Mouse (Mus musculus) right cerebral cortex, adult 2 months (tissue): ENCODE results near the gene Eef1akmt3.
"Not testable (repeated sequence)": the region's sequence is repeated elsewhere in the genome, so short reads cannot be mapped to it uniquely, and the experiment has no call there.

Experiments used
- DNase-seq, 2 experiments: peaks; one replicate each; pipeline ENCODE4 v3.0.0; 2021 to 2022; ENCODE audit warnings: low spot score in 2 of 2

The Eef1akmt3 gene

DNA sequence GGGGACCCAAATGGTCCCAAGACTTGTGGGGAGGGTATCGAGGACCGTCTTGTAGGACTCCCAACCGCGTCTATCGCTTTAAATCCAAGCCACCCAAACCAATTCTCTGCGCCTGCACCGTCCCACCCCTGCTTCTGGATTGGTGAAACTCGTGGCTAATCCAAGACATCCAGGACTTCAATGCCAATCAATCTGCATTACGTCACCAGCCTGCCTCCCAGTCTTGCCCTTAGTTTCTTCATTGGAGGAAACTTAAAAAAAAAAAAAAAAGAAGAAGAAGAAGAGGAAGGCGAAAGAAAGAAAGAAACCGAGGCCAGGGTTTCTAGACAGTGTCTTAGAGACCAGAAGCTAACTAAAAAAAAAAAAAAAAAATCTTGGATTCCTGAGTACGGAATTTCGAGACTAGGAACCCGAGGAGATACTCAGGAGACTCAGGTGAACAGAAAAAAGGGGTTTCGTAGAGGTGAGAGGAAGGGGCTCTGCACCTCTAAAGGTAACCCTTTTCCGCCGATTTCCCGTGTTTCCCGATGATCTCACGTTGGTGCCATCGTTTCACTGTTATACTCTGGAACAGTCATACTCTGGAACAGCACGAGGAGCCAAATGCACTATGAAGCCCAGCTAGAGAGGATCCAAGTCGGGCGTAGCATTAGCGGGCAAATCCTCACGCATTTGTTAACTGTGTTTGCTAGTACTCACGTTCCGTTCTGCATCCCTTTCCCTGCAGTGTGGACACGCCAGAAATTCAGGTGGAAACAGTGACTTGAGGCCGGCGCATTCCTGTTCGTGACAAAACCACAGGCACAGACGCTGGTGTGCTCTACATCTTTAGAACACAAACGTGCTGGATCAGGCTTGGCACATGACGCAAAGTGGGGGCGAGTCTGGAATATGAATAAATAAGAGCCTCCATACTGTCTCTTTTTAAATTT lies 29.1 kb upstream of the Eef1akmt3 start, which contains the start of gene Tspan31:
Gene Tspan31 (minus strand): TSS at position 75 of the 932 bp plus-strand sequence.
- peak; percentile 93 to 95 for DNase-seq

DNA sequence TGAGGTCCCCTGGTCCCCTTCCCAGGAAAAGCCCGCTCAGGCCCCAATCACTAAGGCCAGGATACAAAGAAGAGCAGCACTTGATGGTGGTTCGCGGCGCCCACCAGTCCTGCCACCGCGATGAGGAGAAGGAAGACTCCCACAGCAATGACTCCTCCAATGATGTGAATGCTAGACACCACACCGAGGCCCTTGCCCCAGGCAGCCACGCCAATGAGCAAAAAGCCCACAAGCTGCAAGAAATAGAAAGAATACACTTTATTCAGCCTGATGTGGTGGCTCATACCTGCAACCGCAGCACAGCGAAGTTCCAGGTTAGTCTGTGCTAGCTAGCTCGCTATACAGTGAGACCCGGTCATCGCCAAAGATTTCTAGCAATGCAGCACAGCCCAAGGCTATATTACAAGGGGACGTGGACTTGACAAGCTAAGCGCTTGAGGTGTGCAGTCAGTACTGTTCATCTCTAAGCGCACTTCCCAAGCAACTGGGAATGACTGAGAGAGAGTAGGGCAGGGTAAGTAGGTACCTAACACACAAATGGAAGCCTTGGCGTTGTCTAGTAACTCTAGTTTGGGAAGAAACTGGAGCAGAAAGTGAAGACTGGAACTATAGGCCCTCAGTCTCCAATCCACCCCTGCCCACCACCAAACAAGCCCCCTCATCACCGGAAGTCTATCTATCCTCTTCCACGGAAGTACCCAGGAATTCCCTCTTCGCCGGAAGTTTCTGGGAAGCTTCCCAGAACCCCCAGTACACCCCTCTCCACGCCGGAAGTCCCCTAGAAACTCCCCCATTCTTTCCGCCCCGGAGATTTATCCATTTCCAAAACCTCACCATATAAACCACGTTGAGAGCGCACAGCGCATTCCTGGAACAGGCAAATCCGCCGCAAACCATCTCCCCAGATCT lies 28.2 kb upstream of the Eef1akmt3 start:
- DNase-seq, result peak in 1 of 2 experiments; percentile 56

DNA sequence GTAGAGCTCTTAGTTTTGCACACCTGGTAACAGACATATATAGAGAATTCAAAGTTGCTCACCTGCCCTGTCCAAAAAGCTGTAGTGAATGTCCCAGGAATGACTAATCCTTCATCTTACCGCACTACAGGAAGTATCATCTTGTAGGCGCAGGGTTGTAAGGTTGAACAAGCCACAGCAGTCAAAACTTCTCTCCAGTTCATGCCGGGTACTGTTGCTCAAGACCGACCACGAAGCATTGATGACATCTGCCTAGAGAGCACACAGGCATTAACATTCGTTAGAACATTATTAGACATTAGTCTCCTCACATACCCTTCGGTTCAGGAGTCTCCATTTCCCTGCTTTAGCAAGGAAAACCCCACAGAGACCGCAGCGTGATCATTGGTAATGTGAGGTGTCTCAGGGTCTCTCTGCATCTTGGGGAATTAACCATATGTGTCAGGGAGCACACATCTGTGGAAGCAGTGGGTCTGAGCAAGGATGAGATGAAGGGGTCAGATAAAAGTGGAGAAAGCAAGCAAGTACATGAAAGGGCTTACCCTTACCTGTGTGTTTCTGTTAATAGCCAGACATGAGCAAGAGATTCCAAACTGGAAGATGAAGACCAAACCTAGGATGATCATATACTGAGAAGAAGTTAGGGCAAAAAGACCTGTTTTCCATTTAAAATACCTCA lies 27.2 kb upstream of the Eef1akmt3 start:
- no peak for DNase-seq

DNA sequence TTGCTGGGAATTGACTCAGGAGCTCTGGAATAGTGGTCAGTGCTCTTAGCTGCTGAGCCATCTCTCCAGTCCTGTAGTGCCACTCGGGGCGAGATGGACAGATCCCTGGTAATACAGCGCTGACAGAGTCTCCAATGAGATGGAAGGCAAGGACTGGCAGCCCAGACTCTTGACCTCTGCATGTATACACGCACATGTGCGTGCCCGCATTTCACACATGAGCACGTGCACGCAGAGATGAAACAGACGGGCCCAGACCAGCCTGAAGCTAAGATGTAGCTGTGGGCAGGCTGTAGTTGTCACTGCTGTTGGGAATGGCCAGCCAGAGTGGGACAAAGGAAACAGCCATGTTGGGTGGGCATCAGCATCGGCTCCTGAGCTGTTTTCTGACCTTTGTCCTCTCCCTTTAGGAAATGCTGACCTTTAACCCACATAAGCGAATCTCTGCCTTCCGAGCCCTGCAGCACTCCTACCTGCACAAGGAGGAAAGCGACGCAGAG lies 25.3 kb upstream of the Eef1akmt3 start:
- DNase-seq, result no peak

GRCm38 (mm10) chr10:127065981-127066380 lies 24.7 kb upstream of the Eef1akmt3 start:
- no peak for DNase-seq

DNA sequence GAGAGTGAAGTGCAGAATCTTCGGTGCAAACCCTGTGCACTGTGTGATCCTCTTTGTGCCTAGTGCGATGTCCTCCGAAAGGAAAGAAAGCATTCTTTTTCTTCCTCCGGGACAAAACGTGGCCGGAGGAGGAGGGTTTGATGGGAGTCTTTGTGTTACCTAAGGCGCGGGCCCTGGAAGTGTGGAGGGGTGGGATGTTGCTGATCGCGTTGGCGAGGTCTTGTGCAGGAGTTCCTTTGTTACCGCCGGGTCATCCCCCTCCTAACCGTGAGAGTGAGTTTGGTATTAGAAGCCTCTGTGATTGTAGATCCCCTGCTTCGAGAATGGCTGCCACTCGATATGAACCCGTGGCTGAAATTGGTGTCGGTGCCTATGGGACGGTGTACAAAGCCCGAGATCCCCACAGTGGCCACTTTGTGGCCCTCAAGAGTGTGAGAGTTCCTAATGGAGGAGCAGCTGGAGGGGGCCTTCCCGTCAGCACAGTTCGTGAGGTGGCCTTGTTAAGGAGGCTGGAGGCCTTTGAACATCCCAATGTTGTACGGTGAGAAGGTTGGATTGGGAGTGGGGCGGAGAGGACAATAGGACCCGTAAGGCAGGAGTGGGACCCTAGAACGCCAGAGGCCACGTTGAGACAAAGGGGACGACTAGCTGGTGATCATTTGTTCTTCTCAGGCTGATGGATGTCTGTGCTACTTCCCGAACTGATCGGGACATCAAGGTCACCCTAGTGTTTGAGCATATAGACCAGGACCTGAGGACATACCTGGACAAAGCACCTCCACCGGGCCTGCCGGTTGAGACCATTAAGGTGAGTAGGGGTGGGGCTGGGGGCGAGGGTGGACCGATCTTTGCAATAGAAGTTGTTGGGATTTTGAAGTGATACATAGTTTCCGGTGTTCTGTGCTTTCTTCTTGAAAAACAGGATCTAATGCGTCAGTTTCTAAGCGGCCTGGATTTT lies 22.9 kb upstream of the Eef1akmt3 start:
- no peak for DNase-seq

DNA sequence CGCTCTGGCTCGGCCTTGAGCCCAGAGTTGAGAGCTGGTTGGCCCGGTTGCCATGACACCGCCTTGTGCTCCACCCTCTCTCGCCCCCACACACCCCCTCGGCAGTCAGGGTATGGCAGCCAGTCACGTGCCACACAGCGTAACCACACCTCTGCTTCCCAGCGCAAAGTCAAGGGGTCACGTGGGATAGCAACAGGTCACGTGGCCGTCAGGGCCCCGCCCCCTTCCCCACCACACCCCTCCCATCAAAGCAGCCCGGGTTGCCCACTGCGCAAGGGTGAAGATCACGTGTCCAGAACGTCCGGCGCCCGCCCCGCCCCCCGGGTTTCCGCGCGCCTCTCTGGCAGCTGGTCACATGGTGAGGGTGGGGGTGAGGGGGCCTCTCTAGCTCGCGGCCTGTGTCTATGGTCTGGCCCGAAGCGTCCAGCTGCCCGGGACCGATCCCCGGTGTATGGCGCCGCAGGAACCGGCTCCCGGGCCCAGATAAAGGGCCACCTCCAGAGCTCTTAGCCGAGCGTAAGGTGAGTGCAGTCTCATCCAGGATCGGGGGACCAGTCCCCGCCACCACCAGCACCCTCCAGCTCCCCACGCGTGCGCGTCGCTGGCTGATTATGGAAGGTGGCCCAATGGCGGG lies 22.0 kb upstream of the Eef1akmt3 start, which contains the start of gene Cdk4:
Gene Cdk4 (plus strand): TSS at position 296 of the 634 bp plus-strand sequence.
- DNase-seq, result peak; percentile 98 to 99

- DNase-seq, result no peak
These were observed 21.2 kb upstream of the Eef1akmt3 start for GRCm38 (mm10) chr10:127062503-127062902.

GRCm38 (mm10) chr10:127062101-127062500 lies 20.8 kb upstream of the Eef1akmt3 start:
- not testable (repeated sequence) for DNase-seq

DNA sequence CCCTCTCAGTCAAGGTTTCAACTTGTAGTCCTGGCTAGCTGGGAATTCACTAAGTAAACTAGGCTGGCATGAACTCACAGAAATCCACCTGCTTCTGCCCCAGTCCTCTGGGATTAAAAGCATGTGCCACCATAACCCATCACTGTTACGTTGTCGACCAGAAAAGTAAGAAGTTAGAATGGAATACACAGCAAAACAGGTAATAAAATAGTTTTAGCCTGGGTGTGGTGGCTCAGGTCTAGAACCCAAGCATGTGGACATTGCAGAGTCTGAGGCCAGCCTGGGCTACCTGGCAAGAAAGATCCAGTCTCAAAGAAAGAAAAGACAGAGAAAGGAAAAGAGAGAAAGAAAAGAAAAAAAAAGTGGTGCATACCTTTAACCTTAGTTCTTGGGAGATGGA lies 20.2 kb upstream of the Eef1akmt3 start:
- no peak for DNase-seq

DNA sequence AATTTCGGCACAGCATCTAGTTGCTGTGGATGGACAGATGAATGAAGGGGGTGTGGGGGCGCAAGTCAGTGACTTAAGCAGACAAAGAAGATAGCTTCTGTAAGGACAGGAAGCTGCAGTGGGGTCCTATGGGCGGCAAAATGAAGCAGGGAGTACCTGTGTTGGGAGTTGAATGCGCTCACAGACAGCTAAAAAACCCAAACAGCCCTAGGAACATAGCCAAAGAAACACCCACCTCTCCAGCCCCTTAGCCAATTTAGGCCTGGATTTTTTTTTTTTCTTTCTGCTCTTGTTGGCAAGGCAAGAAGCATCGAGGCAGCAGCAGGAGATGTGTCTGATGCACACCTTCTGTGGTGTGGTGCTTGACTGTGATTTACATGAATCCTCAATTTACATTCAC lies 19.8 kb upstream of the Eef1akmt3 start:
- no peak for DNase-seq

DNA sequence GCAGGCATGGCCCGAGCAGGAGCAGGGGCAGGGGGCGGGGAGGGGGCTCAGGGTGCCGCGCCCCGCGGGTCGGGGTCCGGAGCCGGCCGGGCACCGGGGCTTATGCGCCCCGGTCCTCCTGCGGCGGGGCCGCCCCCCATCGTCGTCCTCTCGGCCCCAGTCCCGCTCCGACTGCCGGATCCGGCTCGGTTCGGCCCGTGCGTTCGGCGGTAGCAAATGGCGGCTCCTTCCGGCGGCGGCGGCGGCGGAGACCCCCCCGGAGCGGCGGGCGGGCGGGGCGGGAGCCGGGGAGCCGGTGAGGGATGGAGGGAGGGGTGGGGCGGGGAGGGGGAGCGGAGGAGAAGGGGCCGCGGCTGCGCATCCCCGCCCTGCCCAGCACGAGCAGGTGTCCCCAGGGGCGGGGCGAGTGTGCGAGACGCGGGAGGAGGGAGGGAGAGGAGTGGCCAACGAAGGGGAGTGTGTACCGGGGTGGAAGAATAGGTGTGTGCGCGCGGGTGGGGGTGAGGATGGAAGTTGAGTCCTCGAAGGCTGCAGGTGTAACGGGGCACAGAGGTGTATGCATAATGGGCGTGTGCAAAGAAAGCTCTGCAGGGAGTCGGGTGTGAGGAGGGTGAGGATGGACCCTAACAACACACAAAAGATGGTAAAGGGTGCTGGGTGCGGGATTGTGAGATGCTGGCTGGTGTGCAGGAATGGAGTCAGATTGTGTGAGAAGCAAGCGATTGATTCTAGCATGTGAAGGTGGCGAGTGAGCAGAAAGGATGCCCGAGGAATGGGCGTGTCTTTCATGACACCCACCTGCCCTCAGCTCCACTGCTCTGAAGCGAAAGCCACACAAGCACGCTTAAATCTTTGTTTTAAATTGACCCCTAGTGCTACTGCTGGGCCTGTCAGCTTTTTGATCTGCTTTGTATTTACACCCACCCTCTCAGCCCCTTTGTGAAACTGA lies 18.9 kb upstream of the Eef1akmt3 start, which contains the start of gene March9:
Gene March9 (minus strand): TSS at position 217 of the 949 bp plus-strand sequence.
- DNase-seq, result peak; percentile 74 to 75

GRCm38 (mm10) chr10:127059174-127059967 lies 18.1 kb upstream of the Eef1akmt3 start:
- DNase-seq, result no peak

- no peak for DNase-seq
These were observed 17.4 kb upstream of the Eef1akmt3 start for GRCm38 (mm10) chr10:127058708-127059107.

DNA sequence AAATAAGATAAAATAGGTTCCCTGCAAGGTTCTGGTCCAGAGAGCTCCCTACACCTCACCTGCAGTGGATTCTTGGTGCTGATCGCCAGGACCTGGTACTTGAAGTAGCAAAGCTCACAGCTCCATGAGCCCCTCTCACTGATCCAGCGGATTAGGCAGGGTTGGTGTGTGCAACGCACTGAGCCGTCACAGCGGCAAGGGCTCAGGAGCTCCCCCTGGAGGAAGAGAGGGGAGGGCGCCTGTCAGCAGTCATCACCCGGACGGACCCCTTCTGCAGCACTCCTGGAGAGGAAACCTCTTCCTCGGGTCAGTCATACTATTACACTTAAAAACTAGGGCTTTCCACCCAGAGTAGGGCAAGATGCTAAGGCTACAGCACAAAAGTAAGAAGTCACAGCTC lies 16.8 kb upstream of the Eef1akmt3 start:
- peak; percentile 74 to 81 for DNase-seq

DNA sequence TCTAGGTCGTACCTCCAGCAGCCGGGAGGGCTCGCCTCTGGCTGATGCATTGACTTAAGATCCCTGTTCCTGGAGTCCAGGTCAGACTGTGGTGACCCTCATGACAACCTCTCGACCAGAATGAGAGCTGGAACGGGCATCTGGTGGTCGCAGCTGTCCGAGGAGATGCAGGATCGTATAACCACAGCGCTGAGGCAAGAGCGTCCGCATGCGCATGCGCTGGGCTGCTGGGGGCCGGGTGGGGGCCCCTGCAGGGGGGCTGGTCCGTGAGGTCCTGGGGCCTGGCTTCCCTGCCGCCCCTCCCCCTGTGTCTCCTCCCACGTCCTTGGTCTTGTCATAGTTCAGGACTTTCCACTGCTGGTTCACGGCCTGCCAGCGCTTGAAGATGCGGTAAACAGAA lies 15.2 kb upstream of the Eef1akmt3 start:
- no peak for DNase-seq

GRCm38 (mm10) chr10:127055406-127055805 lies 14.1 kb upstream of the Eef1akmt3 start:
- no peak for DNase-seq

GRCm38 (mm10) chr10:127054646-127055045 lies 13.3 kb upstream of the Eef1akmt3 start:
- no peak for DNase-seq
